Mouse (Mus musculus): Measurements from ENCODE around the gene Mob3c. TPM values are rescaled to one million over a fixed set of nuclear protein-coding genes. Genes with fewer than 3 reads are reported as not detected.
A peak's percentile ranks its signal among the peaks of the same experiment; 100 is the strongest.

Gene Mob3c
- polyA plus RNA-seq, 1 experiment: 4.3 TPM

DNA sequence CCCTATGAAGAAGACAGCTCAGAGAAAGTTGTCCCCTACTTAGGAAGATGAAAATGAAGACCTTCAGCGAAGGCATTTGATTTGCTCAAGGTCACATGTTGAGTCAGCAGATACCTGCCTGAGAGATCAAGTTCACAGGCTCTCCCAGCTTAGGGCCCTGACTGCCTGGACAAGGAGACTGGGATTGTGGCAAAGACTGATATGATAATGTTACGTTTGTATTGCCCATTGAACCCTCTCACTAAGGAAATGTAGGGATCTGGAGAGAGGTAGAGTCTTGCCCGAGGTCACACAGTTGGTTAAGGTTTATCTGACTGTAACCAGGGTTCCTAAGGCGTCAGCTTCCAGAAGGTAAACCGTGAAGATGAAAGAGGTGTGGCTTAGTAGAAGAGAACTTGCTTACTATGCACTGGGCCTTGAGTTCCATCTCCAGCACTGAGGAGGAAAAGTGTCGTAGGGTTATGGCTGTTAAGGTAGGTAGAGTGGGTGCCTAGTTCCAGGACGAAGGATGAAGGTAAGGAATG, 42.3 kb upstream of the Mob3c start:
- Histone ChIP-seq H3K36me3 (ENCODE audit: control insufficient read depth, insufficient read depth, low read length, poor library complexity, severe bottlenecking) (peaks cover 21% of the 10 kb centered on the region), H3K9ac (ENCODE audit: low read depth, poor library complexity, severe bottlenecking) (peak overlapping the region; percentile 57), H3K27ac (ENCODE audit: insufficient read depth, low read length) (peak overlapping the region; percentile 81), H3K27me3 (ENCODE audit: control insufficient read depth, insufficient read depth, low read length, poor library complexity, severe bottlenecking) (no peaks in the 10 kb centered on the region), H3K4me3 (ENCODE audit: low read depth, low read length) (peak overlapping the region; percentile 70), H3K9me3 (replicated peaks; ENCODE audit: control insufficient read depth, insufficient read depth, low read length, poor library complexity, severe bottlenecking) (no peaks in the 10 kb centered on the region), H3K4me1 (ENCODE audit: control insufficient read depth, insufficient read depth, low read length) (peaks cover 2% of the 10 kb centered on the region)
- TF ChIP-seq POLR2A (IDR thresholded peaks at IDR 0.05; ENCODE audit: insufficient read depth, low read length) (no peak), CTCF (IDR thresholded peaks at IDR 0.05; ENCODE audit: low read depth, low read length) (no peak), EP300 (IDR thresholded peaks at IDR 0.05; ENCODE audit: insufficient read depth, low read depth, low read length) (no peak)

DNA sequence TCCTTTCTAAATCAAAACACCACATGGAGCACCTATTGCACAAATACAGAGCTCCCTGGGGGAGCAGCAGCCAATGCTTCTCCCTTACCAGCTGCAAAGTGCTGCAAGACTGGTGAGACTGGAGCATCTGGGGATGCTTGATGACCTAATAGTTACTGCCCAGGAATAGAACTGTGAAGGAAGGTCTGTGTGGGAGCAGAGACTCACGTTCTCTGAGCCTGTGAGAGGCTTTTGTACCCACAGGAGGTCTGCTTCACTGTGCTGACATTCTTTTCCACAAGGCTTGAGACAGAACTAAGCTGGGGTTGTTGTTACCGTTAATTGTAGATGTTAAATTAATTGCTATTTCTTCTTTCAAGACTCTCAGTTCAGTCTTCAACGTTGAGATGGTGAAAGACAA, 37.0 kb upstream of the Mob3c start:
- H3K4me1 ChIP-seq (ENCODE audit: control insufficient read depth, insufficient read depth, low read length): peaks cover 2% of the 10 kb centered on the region
- H3K36me3 ChIP-seq (ENCODE audit: control insufficient read depth, insufficient read depth, low read length, poor library complexity, severe bottlenecking): peaks cover 32% of the 10 kb centered on the region
- H3K27ac ChIP-seq (ENCODE audit: insufficient read depth, low read length): no peak overlapping the region
- TF ChIP-seq CTCF (IDR thresholded peaks at IDR 0.05; ENCODE audit: low read depth, low read length) (no peak), POLR2A (IDR thresholded peaks at IDR 0.05; ENCODE audit: insufficient read depth, low read length) (no peak), EP300 (IDR thresholded peaks at IDR 0.05; ENCODE audit: insufficient read depth, low read depth, low read length) (no peak)
- H3K4me3 ChIP-seq (ENCODE audit: low read depth, low read length): no peak overlapping the region
- no peaks in the 10 kb centered on the region for H3K27me3 ChIP-seq (ENCODE audit: control insufficient read depth, insufficient read depth, low read length, poor library complexity, severe bottlenecking)
- H3K9ac ChIP-seq (ENCODE audit: low read depth, poor library complexity, severe bottlenecking): no peak overlapping the region
- no peaks in the 10 kb centered on the region for H3K9me3 ChIP-seq (replicated peaks; ENCODE audit: control insufficient read depth, insufficient read depth, low read length, poor library complexity, severe bottlenecking)

DNA sequence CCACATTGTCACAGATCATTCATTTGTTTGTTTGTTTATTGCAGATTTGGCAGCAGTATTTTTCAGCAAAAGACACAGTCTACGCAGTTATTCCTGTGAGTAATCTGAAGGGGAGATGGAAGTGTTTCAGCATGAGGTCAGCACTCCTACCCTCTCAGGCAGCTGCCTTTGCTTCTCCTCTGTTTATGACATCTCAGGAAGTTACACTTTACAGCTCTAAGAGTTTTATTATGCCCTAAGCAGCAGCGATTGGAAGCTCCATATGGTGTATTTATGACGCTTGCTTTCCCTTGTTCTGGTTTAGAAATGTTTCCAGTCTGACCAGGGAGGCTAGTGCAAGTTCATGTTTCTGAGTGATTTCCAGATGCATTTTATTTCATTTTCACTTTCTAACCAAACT, 32.5 kb upstream of the Mob3c start:
- H3K36me3 ChIP-seq (ENCODE audit: control insufficient read depth, insufficient read depth, low read length, poor library complexity, severe bottlenecking): peaks cover 28% of the 10 kb centered on the region
- TF ChIP-seq POLR2A (IDR thresholded peaks at IDR 0.05; ENCODE audit: insufficient read depth, low read length): no peak
- no peak for TF ChIP-seq CTCF (IDR thresholded peaks at IDR 0.05; ENCODE audit: low read depth, low read length)
- TF ChIP-seq EP300 (IDR thresholded peaks at IDR 0.05; ENCODE audit: insufficient read depth, low read depth, low read length): no peak
- no peak overlapping the region for H3K9ac ChIP-seq (ENCODE audit: low read depth, poor library complexity, severe bottlenecking)
- no peak overlapping the region for H3K27ac ChIP-seq (ENCODE audit: insufficient read depth, low read length)
- H3K4me3 ChIP-seq (ENCODE audit: low read depth, low read length): no peak overlapping the region
- H3K27me3 ChIP-seq (ENCODE audit: control insufficient read depth, insufficient read depth, low read length, poor library complexity, severe bottlenecking): no peaks in the 10 kb centered on the region
- H3K9me3 ChIP-seq (replicated peaks; ENCODE audit: control insufficient read depth, insufficient read depth, low read length, poor library complexity, severe bottlenecking): no peaks in the 10 kb centered on the region
- peaks cover 2% of the 10 kb centered on the region for H3K4me1 ChIP-seq (ENCODE audit: control insufficient read depth, insufficient read depth, low read length)

DNA sequence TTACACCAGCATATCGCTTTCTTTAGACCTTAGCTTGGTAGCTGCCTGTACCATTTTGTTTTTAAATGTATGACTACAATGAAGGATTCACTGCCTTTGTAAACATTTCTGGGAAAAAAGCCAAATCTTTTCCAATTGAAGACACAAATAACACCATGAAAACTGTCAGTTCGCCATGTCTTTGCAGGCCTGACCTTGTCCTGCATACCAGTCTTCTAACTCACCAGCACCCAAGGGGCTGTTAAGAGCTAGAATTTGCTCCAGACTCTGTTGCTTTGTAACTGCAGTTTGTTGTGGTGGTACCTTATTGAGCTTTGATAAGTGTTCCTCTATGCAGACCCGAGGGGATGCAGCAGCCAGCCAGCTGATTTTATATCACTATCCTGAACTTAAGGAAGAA, 27.9 kb upstream of the Mob3c start:
- no peak overlapping the region for H3K9ac ChIP-seq (ENCODE audit: low read depth, poor library complexity, severe bottlenecking)
- H3K36me3 ChIP-seq (ENCODE audit: control insufficient read depth, insufficient read depth, low read length, poor library complexity, severe bottlenecking): peaks cover 27% of the 10 kb centered on the region
- H3K27ac ChIP-seq (ENCODE audit: insufficient read depth, low read length): no peak overlapping the region
- H3K4me1 ChIP-seq (ENCODE audit: control insufficient read depth, insufficient read depth, low read length): no peaks in the 10 kb centered on the region
- no peaks in the 10 kb centered on the region for H3K27me3 ChIP-seq (ENCODE audit: control insufficient read depth, insufficient read depth, low read length, poor library complexity, severe bottlenecking)
- H3K9me3 ChIP-seq (replicated peaks; ENCODE audit: control insufficient read depth, insufficient read depth, low read length, poor library complexity, severe bottlenecking): no peaks in the 10 kb centered on the region
- H3K4me3 ChIP-seq (ENCODE audit: low read depth, low read length): no peak overlapping the region
- no peak for TF ChIP-seq EP300 (IDR thresholded peaks at IDR 0.05; ENCODE audit: insufficient read depth, low read depth, low read length)
- no peak for TF ChIP-seq POLR2A (IDR thresholded peaks at IDR 0.05; ENCODE audit: insufficient read depth, low read length)
- no peak for TF ChIP-seq CTCF (IDR thresholded peaks at IDR 0.05; ENCODE audit: low read depth, low read length)

DNA sequence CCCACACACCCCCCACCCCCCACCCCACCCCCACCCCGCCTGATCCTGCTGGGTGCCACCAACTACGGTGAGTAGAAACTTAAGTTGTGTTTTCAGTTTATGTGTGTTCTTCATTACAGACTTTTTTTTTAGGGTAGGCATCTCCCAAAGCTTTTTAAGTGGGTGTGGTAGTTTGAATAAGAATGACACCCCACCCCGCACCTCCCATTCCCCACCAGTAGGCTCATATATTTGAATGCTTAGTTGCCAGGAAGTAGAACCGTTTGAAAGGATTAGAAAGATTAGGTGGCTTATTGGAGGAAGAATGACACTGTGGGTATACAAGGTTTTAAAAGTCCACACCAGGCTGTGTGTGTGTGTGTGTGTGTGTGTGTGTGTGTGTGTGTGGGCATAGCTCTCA, 15.6 kb upstream of the Mob3c start:
- Histone ChIP-seq H3K27ac (ENCODE audit: insufficient read depth, low read length) (no peak overlapping the region), H3K9me3 (replicated peaks; ENCODE audit: control insufficient read depth, insufficient read depth, low read length, poor library complexity, severe bottlenecking) (no peaks in the 10 kb centered on the region), H3K4me3 (ENCODE audit: low read depth, low read length) (no peak overlapping the region), H3K36me3 (ENCODE audit: control insufficient read depth, insufficient read depth, low read length, poor library complexity, severe bottlenecking) (peaks cover 11% of the 10 kb centered on the region), H3K9ac (ENCODE audit: low read depth, poor library complexity, severe bottlenecking) (no peak overlapping the region), H3K27me3 (ENCODE audit: control insufficient read depth, insufficient read depth, low read length, poor library complexity, severe bottlenecking) (no peaks in the 10 kb centered on the region), H3K4me1 (ENCODE audit: control insufficient read depth, insufficient read depth, low read length) (peaks cover 4% of the 10 kb centered on the region)
- TF ChIP-seq POLR2A (IDR thresholded peaks at IDR 0.05; ENCODE audit: insufficient read depth, low read length) (no peak), EP300 (IDR thresholded peaks at IDR 0.05; ENCODE audit: insufficient read depth, low read depth, low read length) (no peak), CTCF (IDR thresholded peaks at IDR 0.05; ENCODE audit: low read depth, low read length) (no peak)

DNA sequence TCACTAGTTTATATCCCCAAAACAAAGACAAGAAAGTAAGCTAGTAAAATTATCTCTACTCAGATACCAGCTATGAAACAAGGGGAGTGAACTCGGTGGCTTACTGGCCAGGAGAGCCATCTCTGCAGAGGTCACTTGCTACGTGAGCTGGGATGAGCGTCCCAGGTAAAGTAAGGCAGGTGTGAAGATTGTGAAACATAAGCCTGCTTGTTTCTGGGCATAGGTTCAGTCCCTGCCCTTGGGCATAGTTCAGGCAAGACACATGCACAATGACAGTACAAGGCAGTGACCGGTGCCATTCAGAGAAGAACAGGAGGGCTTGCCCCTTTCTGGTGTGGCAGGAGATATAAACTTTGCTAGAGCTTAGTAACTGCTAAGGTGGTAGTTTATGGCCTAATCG, 12.3 kb upstream of the Mob3c start:
- H3K9ac ChIP-seq (ENCODE audit: low read depth, poor library complexity, severe bottlenecking): no peak overlapping the region
- peaks cover 11% of the 10 kb centered on the region for H3K36me3 ChIP-seq (ENCODE audit: control insufficient read depth, insufficient read depth, low read length, poor library complexity, severe bottlenecking)
- H3K4me3 ChIP-seq (ENCODE audit: low read depth, low read length): no peak overlapping the region
- no peaks in the 10 kb centered on the region for H3K9me3 ChIP-seq (replicated peaks; ENCODE audit: control insufficient read depth, insufficient read depth, low read length, poor library complexity, severe bottlenecking)
- H3K4me1 ChIP-seq (ENCODE audit: control insufficient read depth, insufficient read depth, low read length): peaks cover 4% of the 10 kb centered on the region
- H3K27ac ChIP-seq (ENCODE audit: insufficient read depth, low read length): no peak overlapping the region
- no peaks in the 10 kb centered on the region for H3K27me3 ChIP-seq (ENCODE audit: control insufficient read depth, insufficient read depth, low read length, poor library complexity, severe bottlenecking)
- TF ChIP-seq CTCF (IDR thresholded peaks at IDR 0.05; ENCODE audit: low read depth, low read length) (no peak), EP300 (IDR thresholded peaks at IDR 0.05; ENCODE audit: insufficient read depth, low read depth, low read length) (no peak), POLR2A (IDR thresholded peaks at IDR 0.05; ENCODE audit: insufficient read depth, low read length) (no peak)
